Mouse (Mus musculus): ENCODE measurements around the gene Syce1l. TPM values are rescaled to one million over a fixed set of nuclear protein-coding genes. Genes with fewer than 3 reads are reported as not detected.

The Syce1l gene
- polyA plus RNA-seq, 1 experiment from 2014 or later = not detected

DNA sequence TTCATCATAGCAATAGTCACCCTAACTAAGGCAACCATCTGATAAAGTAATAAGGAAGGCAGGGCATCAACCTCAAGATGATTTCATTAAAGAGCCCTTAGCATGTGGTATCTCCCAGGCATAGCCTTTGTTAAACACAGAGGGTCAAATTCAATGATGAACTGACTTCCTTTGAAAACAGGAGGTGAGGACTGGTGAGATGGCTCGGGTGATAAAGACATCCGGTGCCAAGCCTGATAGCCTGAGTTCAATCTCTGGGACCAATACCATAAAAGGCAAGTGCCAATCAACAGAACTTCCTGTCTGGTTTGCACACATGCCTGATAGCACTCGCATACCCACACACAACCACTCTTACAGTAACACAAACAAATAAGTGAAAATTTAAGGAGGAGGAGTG lies 36.3 kb downstream of the Syce1l start:
- no peaks in the 10 kb centered on the region for H3K36me3 ChIP-seq (replicated peaks)
- no peaks in the 10 kb centered on the region for H3K27me3 ChIP-seq (ENCODE audit: poor library complexity, severe bottlenecking)
- WGBS = 83% methylated on average over 3 of the region's 3 CpGs
- H3K4me3 ChIP-seq = no peak overlapping the region
- no peaks in the 10 kb centered on the region for H3K4me1 ChIP-seq
- H3K9me3 ChIP-seq = no peaks in the 10 kb centered on the region
- no peak for DNase-seq (ENCODE audit: extremely low spot score, low spot score)
- H3K27ac ChIP-seq = no peak overlapping the region

DNA sequence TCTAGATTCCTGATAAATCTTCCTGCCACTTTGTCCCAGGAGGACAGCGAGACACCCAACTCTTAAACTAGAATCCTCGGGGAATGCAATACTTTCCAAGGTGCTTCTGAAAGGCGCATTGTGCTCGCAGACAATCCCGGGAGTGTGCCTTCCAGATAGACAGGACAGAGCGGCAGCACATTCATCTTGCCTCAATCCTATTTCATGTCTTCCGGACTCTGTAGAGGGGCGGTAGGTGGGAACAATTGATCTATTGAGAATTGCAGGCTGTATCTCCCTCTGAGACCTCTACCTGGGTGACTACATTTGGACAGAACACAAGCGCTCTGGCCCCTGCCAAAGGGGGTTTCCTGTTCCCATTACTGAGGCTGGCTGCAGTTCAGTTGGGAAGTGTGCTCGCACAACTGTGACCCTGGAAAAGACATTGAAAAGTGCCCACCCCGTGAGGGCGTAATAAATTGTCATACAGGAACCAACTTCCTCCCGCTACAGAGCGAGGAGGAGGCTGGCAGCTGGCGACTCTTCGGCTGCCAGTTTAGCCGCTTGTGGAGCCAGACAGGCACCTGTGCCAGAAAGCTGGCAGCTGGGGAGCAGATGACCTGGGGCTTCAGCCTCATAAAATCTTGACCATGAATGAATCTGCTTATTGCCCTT lies 45.0 kb downstream of the Syce1l start:
- Histone ChIP-seq H3K9me3 (no peaks in the 10 kb centered on the region), H3K36me3 (replicated peaks) (no peaks in the 10 kb centered on the region), H3K27ac (no peak overlapping the region), H3K27me3 (ENCODE audit: poor library complexity, severe bottlenecking) (no peaks in the 10 kb centered on the region), H3K4me3 (no peak overlapping the region), H3K4me1 (0 out of 2 replicates have a peak, but pooled peaks cover 4% of the 10 kb centered on the region)
- 79% methylated on average over 17 of the region's 17 CpGs for WGBS
- no peak for DNase-seq (ENCODE audit: extremely low spot score, low spot score)

DNA sequence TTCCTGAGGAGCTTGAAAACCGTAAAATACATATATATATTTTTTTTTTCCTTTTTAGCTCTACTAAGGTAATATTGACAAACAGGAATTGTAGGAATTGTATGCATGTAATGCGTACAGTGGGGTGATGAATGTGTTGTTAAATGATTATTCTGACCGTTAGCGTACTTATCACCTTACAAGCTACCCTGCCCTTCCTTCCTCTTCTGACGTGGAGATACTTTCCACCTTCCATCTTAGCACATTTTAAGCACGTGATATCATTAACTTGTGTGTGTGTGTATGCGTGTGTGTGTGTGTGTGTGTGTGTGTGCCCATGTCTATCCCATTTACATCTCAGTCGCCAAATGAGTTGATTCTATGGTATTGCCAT lies 45.5 kb downstream of the Syce1l start:
- H3K27ac ChIP-seq = no peak overlapping the region
- 0 out of 2 replicates have a peak, but pooled peaks cover 4% of the 10 kb centered on the region for H3K4me1 ChIP-seq
- no peak for DNase-seq (ENCODE audit: extremely low spot score, low spot score)
- no peak overlapping the region for H3K4me3 ChIP-seq
- H3K36me3 ChIP-seq (replicated peaks) = no peaks in the 10 kb centered on the region
- H3K9me3 ChIP-seq = no peaks in the 10 kb centered on the region
- WGBS = 91% methylated on average over 8 of the region's 8 CpGs
- no peaks in the 10 kb centered on the region for H3K27me3 ChIP-seq (ENCODE audit: poor library complexity, severe bottlenecking)

DNA sequence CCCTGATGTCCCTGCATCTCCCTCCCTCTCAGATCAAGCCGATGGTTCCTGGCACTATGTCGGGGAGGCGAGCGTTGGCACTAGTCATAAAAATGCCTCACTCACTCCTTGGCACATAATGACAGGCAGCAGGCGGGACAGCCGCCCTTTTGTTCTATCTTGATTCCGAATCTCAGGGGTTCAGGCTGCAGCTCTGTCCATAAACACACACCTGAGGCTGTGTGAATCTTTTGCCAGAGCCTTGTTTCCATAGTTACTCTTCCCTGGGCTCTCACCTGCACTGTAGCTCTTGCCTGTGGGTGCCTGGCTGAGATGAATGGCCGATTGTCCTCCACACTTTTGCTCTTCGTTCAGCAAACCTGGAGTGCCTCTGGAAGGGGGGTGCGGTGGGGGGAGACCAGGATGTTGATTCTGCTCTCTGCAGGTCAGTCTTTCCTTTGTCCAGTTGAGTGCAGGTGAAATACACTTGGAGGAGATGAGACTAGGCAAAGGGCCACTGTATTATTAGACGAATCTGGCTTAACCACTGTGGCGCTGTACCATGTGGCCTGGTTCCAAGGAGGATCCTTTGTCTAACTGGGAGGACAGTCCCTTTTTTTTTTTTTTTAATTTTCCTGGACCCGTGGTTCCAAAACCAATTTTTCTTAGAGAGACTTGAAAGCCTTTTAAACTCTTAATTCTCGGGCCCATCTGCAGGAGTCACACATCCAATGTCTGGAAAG lies 48.8 kb downstream of the Syce1l start:
- no peak overlapping the region for H3K4me3 ChIP-seq
- 80% methylated on average over 14 of the region's 14 CpGs for WGBS
- H3K9me3 ChIP-seq = no peaks in the 10 kb centered on the region
- H3K27ac ChIP-seq = no peak overlapping the region
- H3K27me3 ChIP-seq (ENCODE audit: poor library complexity, severe bottlenecking) = no peaks in the 10 kb centered on the region
- DNase-seq (ENCODE audit: extremely low spot score, low spot score) = no peak
- H3K4me1 ChIP-seq = 0 out of 2 replicates have a peak, but pooled peaks cover 4% of the 10 kb centered on the region
- H3K36me3 ChIP-seq (replicated peaks) = no peaks in the 10 kb centered on the region

DNA sequence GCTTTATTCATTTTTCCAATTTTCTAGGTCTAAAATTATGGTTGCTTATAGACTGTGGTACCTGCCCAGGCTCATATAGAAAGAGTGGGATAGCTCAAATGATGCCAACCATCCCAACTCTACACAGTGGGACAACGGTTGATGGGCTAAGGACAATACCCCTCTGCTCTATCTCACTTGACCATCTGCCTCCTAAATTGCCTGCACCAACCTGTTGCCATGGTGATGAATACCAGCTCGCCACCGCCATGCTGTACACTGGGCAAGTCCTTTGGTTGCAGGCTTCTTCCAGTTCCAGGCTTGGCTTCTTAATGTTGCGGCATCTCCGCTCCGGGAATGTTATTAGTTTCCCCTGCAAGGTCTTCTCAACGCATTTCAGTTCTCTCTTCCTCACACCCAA lies 62.0 kb downstream of the Syce1l start:
- DNase-seq (ENCODE audit: extremely low spot score, low spot score) = no peak
- no peak overlapping the region for H3K27ac ChIP-seq
- H3K27me3 ChIP-seq (ENCODE audit: poor library complexity, severe bottlenecking) = no peaks in the 10 kb centered on the region
- no peak overlapping the region for H3K4me3 ChIP-seq
- H3K9me3 ChIP-seq = no peaks in the 10 kb centered on the region
- WGBS = 84% methylated on average over 7 of the region's 7 CpGs
- H3K36me3 ChIP-seq (replicated peaks) = no peaks in the 10 kb centered on the region
- peaks cover 8% of the 10 kb centered on the region for H3K4me1 ChIP-seq

Other genes with a start within 250 kb of the Syce1l start
- 8.7 and 9.9 TPM in 2 replicates for gene Mon1b, start 7.6 kb upstream of the Syce1l start, polyA plus RNA-seq (2016; fragmentation: Nextera tagmentation; extraction: Ambion mirVana)
- 1.6 and 1.8 TPM in 2 replicates for gene Adamts18, start 205.5 kb downstream of the Syce1l start, polyA plus RNA-seq (2016; fragmentation: Nextera tagmentation; extraction: Ambion mirVana)